Mouse (Mus musculus) bone marrow, adult 2 months (tissue): Measurements from ENCODE around the gene Vps50.
"Not testable (repeated sequence)": the region's sequence is repeated elsewhere in the genome, so short reads cannot be mapped to it uniquely, and the experiment has no call there.

Experiments
- CTCF ChIP-seq: fragments of 200-500 bp; IDR thresholded peaks from 2 replicates; pipeline ENCODE4 v1.5.1; 2011; ENCODE audit warnings: low read length, control low read depth; ENCODE audit not compliant: control insufficient read depth, insufficient read depth
- POLR2A ChIP-seq: fragments of 200-500 bp; IDR thresholded peaks from 2 replicates; pipeline ENCODE4 v1.6.1; 2011; ENCODE audit warnings: low read depth, mild to moderate bottlenecking, control low read depth, low read length, borderline replicate concordance; ENCODE audit not compliant: control insufficient read depth

- not testable (repeated sequence) for TF ChIP-seq CTCF, POLR2A
Measured at GRCm38 (mm10) chr6:3552681-3553080, 54.5 kb downstream of the Vps50 start.
